Mouse (Mus musculus) bone marrow macrophage, adult 2 months (primary cell): ENCODE measurements around the gene Dst. TPM values are rescaled to one million over a fixed set of nuclear protein-coding genes. Genes with fewer than 3 reads are reported as not detected.

Source experiments
- H3K27ac ChIP-seq: 2 replicates; pipeline ENCODE4 v1.5.1; 2012; ENCODE audit warnings: low read depth, low read length; ENCODE audit not compliant: insufficient read depth
- H3K4me1 ChIP-seq: 2 replicates; pipeline ENCODE4 v1.6.1; 2012; ENCODE audit warnings: low read length; ENCODE audit not compliant: control insufficient read depth, insufficient read depth
- H3K4me3 ChIP-seq: 2 replicates; pipeline ENCODE4 v1.5.1; 2012; ENCODE audit warnings: mild to moderate bottlenecking, low read length, moderate library complexity; ENCODE audit not compliant: insufficient read depth
- CTCF ChIP-seq: IDR thresholded peaks from 2 replicates; pipeline ENCODE4 v1.5.1; 2012; ENCODE audit warnings: low read depth, mild to moderate bottlenecking, low read length, moderate library complexity
- POLR2A ChIP-seq: IDR thresholded peaks from 2 replicates; pipeline ENCODE4 v1.6.1; 2012; ENCODE audit warnings: mild to moderate bottlenecking, low read depth, low read length, borderline replicate concordance
- polyA plus RNA-seq: library from polyadenylated mRNA; stranded (reverse); fragments of >200 nt; gene quantifications from 2 replicates; pipeline ENCODE4 v1.2.4, GENCODE M21; 2012; ENCODE audit not compliant: missing spikeins, insufficient read depth, insufficient read length

Gene Dst
- polyA plus RNA-seq, 1 experiment, result 8.5 TPM

DNA sequence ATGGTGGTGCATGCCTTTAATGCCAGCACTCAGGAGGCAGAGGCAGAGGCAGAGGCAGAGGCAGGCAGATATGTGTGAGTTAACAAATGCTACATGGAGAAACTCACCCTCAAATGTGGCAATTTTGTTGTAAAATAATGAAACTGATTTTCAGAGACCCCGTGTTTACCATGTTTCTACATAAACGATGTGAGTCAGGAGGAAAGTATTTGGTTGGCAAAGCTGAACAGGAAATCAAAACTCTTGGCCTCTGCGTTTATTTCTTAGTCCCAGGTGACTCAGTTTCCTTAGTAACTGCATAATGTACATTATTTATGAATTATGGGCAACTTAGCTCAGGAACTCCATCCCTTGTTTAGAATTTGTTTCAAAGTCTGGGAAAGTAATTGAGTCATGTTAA, 136.7 kb downstream of the Dst start:
- Histone ChIP-seq H3K4me3 (no peak overlapping the region), H3K27ac (no peak overlapping the region), H3K4me1 (peaks cover 14% of the 10 kb centered on the region)
- TF ChIP-seq POLR2A, result no peak
- TF ChIP-seq CTCF, result no peak

GRCm38 (mm10) chr1:34047285-34047684, 139.3 kb downstream of the Dst start:
- H3K4me1 ChIP-seq, result peaks cover 9% of the 10 kb centered on the region
- no peak overlapping the region for H3K4me3 ChIP-seq
- TF ChIP-seq CTCF (no peak), POLR2A (no peak)
- H3K27ac ChIP-seq, result no peak overlapping the region

DNA sequence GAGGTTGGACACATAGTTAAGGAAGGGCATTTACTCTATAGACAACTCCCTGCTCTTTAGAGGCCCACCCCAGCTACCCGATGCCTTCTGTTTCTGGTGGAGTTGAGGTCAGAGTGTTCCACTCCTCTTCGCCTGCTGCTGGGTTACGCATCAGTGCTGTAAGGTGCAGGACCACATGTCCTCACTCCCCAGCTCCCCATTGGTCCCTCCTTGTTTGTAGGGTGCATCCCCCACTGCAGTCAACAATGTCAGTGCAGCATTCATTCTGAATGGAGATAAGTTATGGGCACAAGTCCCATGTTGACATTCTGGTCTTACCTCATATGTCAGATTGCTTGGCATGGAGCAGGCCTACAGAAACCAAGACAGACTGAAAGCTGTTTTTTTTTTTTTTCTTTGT, 143.2 kb downstream of the Dst start:
- H3K27ac ChIP-seq, result no peak overlapping the region
- no peak overlapping the region for H3K4me3 ChIP-seq
- H3K4me1 ChIP-seq, result no peaks in the 10 kb centered on the region
- TF ChIP-seq POLR2A, result no peak
- no peak for TF ChIP-seq CTCF

DNA sequence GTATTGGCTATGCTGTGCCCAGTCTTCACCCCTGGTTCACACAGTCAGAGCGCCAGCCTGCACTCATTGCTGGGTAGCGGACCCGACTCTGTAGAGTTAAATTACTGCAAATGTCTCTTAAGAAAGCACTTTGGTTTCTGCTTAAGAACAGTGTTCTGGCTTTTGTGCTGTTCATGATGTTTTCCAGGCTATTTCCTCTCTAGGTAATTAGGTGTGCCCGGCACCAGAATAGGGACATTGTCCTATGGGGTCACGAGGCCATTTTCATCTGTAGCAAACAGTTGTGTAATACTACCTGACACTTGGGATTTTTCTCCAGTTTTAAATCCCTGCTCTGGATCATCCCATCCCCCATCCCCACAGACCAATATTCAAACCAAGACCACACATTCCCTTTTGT, 144.4 kb downstream of the Dst start:
- no peak overlapping the region for H3K4me3 ChIP-seq
- H3K4me1 ChIP-seq, result 0 out of 2 replicates have a peak, but pooled peaks cover 2% of the 10 kb centered on the region
- H3K27ac ChIP-seq, result no peak overlapping the region
- TF ChIP-seq POLR2A (no peak), CTCF (no peak)

GRCm38 (mm10) chr1:34054970-34055369, 146.9 kb downstream of the Dst start:
- Histone ChIP-seq H3K27ac (no peak overlapping the region), H3K4me3 (no peak overlapping the region), H3K4me1 (0 out of 2 replicates have a peak, but pooled peaks cover 2% of the 10 kb centered on the region)
- TF ChIP-seq CTCF (no peak), POLR2A (no peak)

DNA sequence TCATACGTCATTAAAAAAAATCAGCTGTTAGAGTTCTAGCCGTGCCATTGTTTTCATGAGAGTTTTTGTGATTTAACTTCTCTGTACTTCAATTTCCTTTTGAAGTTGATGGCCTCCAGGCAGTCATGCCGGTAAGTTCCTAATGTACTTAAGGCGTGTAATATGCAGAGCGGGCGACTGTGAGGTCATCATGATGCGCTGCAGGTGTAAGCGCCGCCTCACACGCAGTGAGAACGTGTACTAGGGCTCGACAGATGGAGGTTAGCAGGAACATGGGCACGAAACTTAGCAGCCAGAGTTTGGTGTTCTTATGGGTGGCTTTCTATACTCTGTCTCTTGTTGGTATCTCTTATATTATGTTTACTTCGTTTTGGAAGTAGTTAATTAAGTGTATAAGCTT, 148.6 kb downstream of the Dst start:
- Histone ChIP-seq H3K4me3 (no peak overlapping the region), H3K27ac (no peak overlapping the region)

DNA sequence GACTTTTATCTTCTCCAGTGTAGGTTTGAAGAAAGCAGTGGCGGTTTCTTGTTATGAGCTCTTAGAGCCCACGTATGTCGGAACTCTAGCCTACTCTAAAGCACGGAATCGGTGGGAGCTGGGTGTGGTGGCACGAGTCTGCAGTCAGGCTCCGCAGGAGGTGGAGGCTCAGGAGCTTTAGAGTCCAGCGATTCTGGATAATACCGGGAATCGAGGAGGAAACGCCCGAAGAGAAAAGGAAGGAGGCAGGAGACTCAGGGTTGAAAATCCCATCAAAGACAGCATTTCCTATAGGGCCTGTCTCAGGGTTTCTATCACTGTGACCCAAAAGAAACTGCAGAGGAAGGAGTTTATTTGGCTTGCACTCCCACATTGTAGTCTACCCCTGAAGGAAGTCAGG, 151.2 kb downstream of the Dst start:
- no peak for TF ChIP-seq POLR2A
- no peak for TF ChIP-seq CTCF
- Histone ChIP-seq H3K4me1 (peaks cover 2% of the 10 kb centered on the region; the same call in 1 of the 2 replicates), H3K4me3 (no peak overlapping the region), H3K27ac (no peak overlapping the region)

More for the DNA sequence above, 148.6 kb downstream of the Dst start:
- peaks cover 2% of the 10 kb centered on the region; the same call in 1 of the 2 replicates for H3K4me1 ChIP-seq
- TF ChIP-seq CTCF (no peak), POLR2A (no peak)

GRCm38 (mm10) chr1:34060446-34060845, 152.4 kb downstream of the Dst start:
- no peak for TF ChIP-seq POLR2A
- Histone ChIP-seq H3K4me3 (no peak overlapping the region), H3K4me1 (peaks cover 2% of the 10 kb centered on the region; the same call in 1 of the 2 replicates), H3K27ac (no peak overlapping the region)

DNA sequence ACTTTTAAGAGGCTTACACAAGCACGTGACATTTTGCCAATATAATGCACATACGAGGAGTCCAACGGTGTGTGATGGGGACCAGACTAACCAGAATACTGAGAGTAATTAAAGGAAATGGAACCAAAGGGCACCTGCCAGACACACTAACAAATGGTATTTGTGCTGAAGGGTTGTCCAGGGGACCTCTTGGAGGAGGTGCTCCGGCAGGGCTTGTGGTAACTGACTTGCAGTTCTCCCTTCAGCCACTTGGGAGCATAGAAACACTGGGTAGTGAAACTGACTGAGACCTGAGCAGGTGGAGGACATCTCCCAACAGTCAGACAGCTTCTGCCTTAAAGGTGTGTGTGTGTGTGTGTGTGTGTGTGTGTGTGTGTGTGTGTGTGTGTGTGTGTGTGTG, 153.1 kb downstream of the Dst start:
- no peak overlapping the region for H3K27ac ChIP-seq
- TF ChIP-seq POLR2A, result no peak
- peak; percentile 25; the same call in 1 of the 2 replicates for TF ChIP-seq CTCF
- H3K4me1 ChIP-seq, result peaks cover 2% of the 10 kb centered on the region; the same call in 1 of the 2 replicates
- H3K4me3 ChIP-seq, result no peak overlapping the region

- Histone ChIP-seq H3K27ac (no peak overlapping the region), H3K4me3 (no peak overlapping the region), H3K4me1 (peaks cover 2% of the 10 kb centered on the region; the same call in 1 of the 2 replicates)
- TF ChIP-seq POLR2A (no peak), CTCF (no peak)
Measured at GRCm38 (mm10) chr1:34061860-34062259, 153.8 kb downstream of the Dst start.

DNA sequence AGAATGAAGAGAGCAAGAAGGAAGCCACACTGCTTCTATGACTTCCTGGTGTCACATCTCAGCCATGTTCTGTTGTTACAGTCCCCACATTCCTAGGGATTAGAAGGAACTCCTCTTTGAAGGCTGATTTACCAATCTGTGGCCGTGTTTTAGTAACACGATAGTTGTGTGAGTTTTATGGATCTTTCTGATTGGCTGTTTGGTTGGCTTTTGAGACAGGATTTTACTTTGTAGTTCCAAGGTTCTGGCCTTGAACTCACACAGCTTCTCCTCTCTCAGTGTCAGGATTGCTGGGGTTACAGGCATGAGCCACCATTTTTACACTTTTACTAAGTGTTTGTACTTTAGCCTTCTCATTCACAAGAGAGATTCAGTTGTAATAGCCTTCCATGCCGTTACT, 155.9 kb downstream of the Dst start:
- no peak for TF ChIP-seq CTCF
- no peak for TF ChIP-seq POLR2A
- Histone ChIP-seq H3K4me1 (no peaks in the 10 kb centered on the region; the same call in 1 of the 2 replicates), H3K4me3 (no peak overlapping the region), H3K27ac (no peak overlapping the region)
